Mouse (Mus musculus) intestine, embryonic 16.5 days (tissue): Measurements from ENCODE around the gene Foxp1. TPM values are rescaled to one million over a fixed set of nuclear protein-coding genes. Genes with fewer than 3 reads are reported as not detected.

Experiments
- ATAC-seq: fragments of 200-750 bp; cut with Nextera tagmentation; 2 replicates; pipeline ENCODE4 v1.8.0; 2017; ENCODE audit warnings: moderate TSS enrichment, moderate library complexity
- H3K27ac ChIP-seq: fragments of 300-500 bp; sonication (generic); 2 replicates; pipeline ENCODE4 v1.5.1; 2014; ENCODE audit warnings: mild to moderate bottlenecking, low read length
- H3K27me3 ChIP-seq: fragments of 300-500 bp; sonication (generic); replicated peaks from 2 replicates; pipeline ENCODE4 v1.6.1; 2014; ENCODE audit warnings: low read length, control low read depth, mixed read lengths; ENCODE audit not compliant: control insufficient read depth, insufficient read depth
- H3K36me3 ChIP-seq: fragments of 300-500 bp; sonication (generic); 2 replicates; pipeline ENCODE4 v1.6.1; 2014; ENCODE audit warnings: low read length, control low read depth; ENCODE audit not compliant: control insufficient read depth, insufficient read depth
- H3K4me1 ChIP-seq: fragments of 300-500 bp; sonication (generic); 2 replicates; pipeline ENCODE4 v1.6.1; 2014; ENCODE audit warnings: low read length, control low read depth, mixed read lengths; ENCODE audit not compliant: control insufficient read depth, insufficient read depth
- H3K4me2 ChIP-seq: fragments of 300-500 bp; sonication (generic); 2 replicates; pipeline ENCODE4 v1.6.1; 2014; ENCODE audit warnings: low read depth, low read length, control low read depth
- H3K4me3 ChIP-seq: fragments of 300-500 bp; sonication (generic); 2 replicates; pipeline ENCODE4 v1.5.1; 2014; ENCODE audit warnings: mild to moderate bottlenecking, low read length
- H3K9ac ChIP-seq: fragments of 300-500 bp; sonication (generic); 2 replicates; pipeline ENCODE4 v1.6.1; 2014; ENCODE audit warnings: low read depth, low read length
- H3K9me3 ChIP-seq: fragments of 300-500 bp; sonication (generic); 2 replicates; pipeline ENCODE4 v1.6.1; 2016; ENCODE audit warnings: low read length, control low read depth; ENCODE audit not compliant: control insufficient read depth
- WGBS: fragments of 180-500 bp; shearing (Covaris S2); extraction: QIAGEN DNeasy Blood & Tissue Kit; methylation state at CpG from one replicate; pipeline ENCODE4 v1.1.7; 2014; 5-methylcytosine and 5-hydroxymethylcytosine counted together
- microRNA-seq: library from miRNA; unstranded; fragments of <30 nt; microRNA quantifications from one replicate; pipeline ENCODE4, GENCODE M21; 2016
- polyA plus RNA-seq: library from polyadenylated mRNA; unstranded; fragments of >200 nt; fragmentation: Nextera tagmentation; extraction: Ambion mirVana; gene quantifications from 2 replicates; pipeline ENCODE4 v1.2.1, GENCODE M21; 2015

Foxp1 gene
- polyA plus RNA-seq, 1 experiment from 2014 or later: 74.8 TPM

DNA sequence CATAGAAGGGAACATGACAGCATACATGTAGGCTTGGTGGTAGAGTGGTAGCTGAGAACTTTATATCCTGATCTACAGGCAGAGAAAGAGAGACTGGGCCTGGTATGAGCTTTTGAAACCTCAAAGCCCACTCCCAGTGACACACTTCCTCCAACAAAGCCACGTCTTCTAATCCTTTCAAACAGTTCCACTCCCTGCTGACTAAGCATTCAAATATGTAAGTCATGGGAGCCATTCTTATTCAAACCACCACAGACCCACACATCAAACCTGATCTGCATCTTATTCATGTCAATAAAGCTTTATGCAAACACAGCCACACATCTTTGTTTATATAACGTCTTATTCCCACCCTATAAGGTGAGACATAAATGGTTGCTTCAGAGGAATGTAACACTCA is 646.1 kb downstream of the Foxp1 start:
- ATAC-seq: no peak
- H3K36me3 ChIP-seq: no peaks in the 10 kb centered on the region

More for the DNA sequence above, 646.1 kb downstream of the Foxp1 start:
- 71% methylated on average over 2 of the region's 2 CpGs for WGBS
- Histone ChIP-seq H3K4me3 (no peak overlapping the region), H3K27ac (no peak overlapping the region), H3K4me2 (no peak overlapping the region), H3K9ac (no peak overlapping the region), H3K4me1 (peaks cover 6% of the 10 kb centered on the region), H3K27me3 (no peaks in the 10 kb centered on the region), H3K9me3 (no peaks in the 10 kb centered on the region)

Small RNA genes within 50 kb of the gene (microRNA-seq; reads per million reads assigned to microRNA genes)
- not detected for gene Gm22328
- gene Gm49348: not detected

Other genes starting within 250 kb of the Foxp1 start
- gene Eif4e3, start 144.1 kb upstream of the Foxp1 start, polyA plus RNA-seq: 9.0 and 10.1 TPM in 2 replicates
- gene Gm20696, start 144.1 kb upstream of the Foxp1 start, polyA plus RNA-seq: 1.7 and 2.4 TPM in 2 replicates
- gene Gpr27, start 170.0 kb upstream of the Foxp1 start, polyA plus RNA-seq: 1.2 TPM in 2 replicates
- not detected in 2 replicates for gene Prok2, start 203.7 kb upstream of the Foxp1 start, polyA plus RNA-seq